Mouse (Mus musculus) ES-E14 (cell line): ENCODE measurements around the gene Wdr95. TPM values are rescaled to one million over a fixed set of nuclear protein-coding genes. Genes with fewer than 3 reads are reported as not detected.

ENCODE experiments used
- DNase-seq: peaks from one replicate; pipeline ENCODE4 v3.0.0-alpha.2; 2013; ENCODE audit warnings: low read depth, low spot score
- H3K27ac ChIP-seq: 2 replicates; pipeline ENCODE4 v1.5.1; 2012; ENCODE audit warnings: low read depth, mild to moderate bottlenecking, low read length, moderate library complexity, mixed read lengths; ENCODE audit not compliant: poor library complexity, insufficient read depth, severe bottlenecking
- H3K36me3 ChIP-seq: 2 replicates; pipeline ENCODE4 v1.6.1; 2012; ENCODE audit warnings: mild to moderate bottlenecking, low read length, moderate library complexity, mixed read lengths; ENCODE audit not compliant: control insufficient read depth, poor library complexity, insufficient read depth, severe bottlenecking
- H3K4me1 ChIP-seq, 2 experiments: fragments of 150-350 bp in 1 of 2; sonication (generic) in 1 of 2; 2 replicates each; pipeline ENCODE4 v1.6.1; 2012; ENCODE audit warnings: low read length in 2 of 2, mild to moderate bottlenecking in 1 of 2, mixed read lengths in 1 of 2; ENCODE audit not compliant: control insufficient read depth in 2 of 2, insufficient read depth in 2 of 2, poor library complexity in 1 of 2
- H3K4me3 ChIP-seq, 2 experiments: fragments of 150-350 bp in 1 of 2; sonication (generic) in 1 of 2; 2 replicates each; pipeline ENCODE4 v1.5.1; 2012; ENCODE audit warnings: low read length in 2 of 2, low read depth in 1 of 2, mild to moderate bottlenecking in 1 of 2, mixed read lengths in 1 of 2; ENCODE audit not compliant: insufficient read depth in 1 of 2, poor library complexity in 1 of 2, severe bottlenecking in 1 of 2
- H3K9ac ChIP-seq: 2 replicates; pipeline ENCODE4 v1.6.1; 2012; ENCODE audit warnings: low read depth, mild to moderate bottlenecking, low read length, mixed read lengths; ENCODE audit not compliant: poor library complexity, insufficient read depth, severe bottlenecking
- H3K9me3 ChIP-seq: fragments of 150-350 bp; sonication (generic); 2 replicates; pipeline ENCODE4 v1.6.1; 2012; ENCODE audit warnings: low read depth, mild to moderate bottlenecking, low read length; ENCODE audit not compliant: control insufficient read depth, insufficient read depth
- CHD2 ChIP-seq: IDR thresholded peaks from 2 replicates; pipeline ENCODE4 v1.6.1; 2014; ENCODE audit warnings: mild to moderate bottlenecking, low read depth, low read length, inconsistent platforms
- HCFC1 ChIP-seq: IDR thresholded peaks from 2 replicates; pipeline ENCODE4 v1.6.1; 2012; ENCODE audit warnings: low read length, inconsistent platforms, borderline replicate concordance; ENCODE audit not compliant: insufficient read depth
- MAFK ChIP-seq: IDR thresholded peaks from 2 replicates; pipeline ENCODE4 v1.6.1; 2014; ENCODE audit warnings: mild to moderate bottlenecking, low read depth, low read length, inconsistent platforms; ENCODE audit not compliant: insufficient read depth
- ZC3H11A ChIP-seq: IDR thresholded peaks from 2 replicates; pipeline ENCODE4 v1.6.1; 2012; ENCODE audit warnings: low read depth, mild to moderate bottlenecking, inconsistent platforms, low read length, borderline replicate concordance
- ZNF384 ChIP-seq: IDR thresholded peaks from 2 replicates; pipeline ENCODE4 v1.6.1; 2012; ENCODE audit warnings: low read depth, low read length, inconsistent platforms
- in situ Hi-C, 2 experiments: fragments of 600-800 bp; cut with MboI; formaldehyde crosslinking; loops; one replicate each; pipeline ENCODE4 v1.15.1; 2025; ENCODE audit warnings: low sequenced_read_pairs in 2 of 2, inconsistent platforms in 1 of 2; ENCODE audit not compliant: unreplicated experiment in 2 of 2
- total RNA-seq: library from RNA; depleted of rRNA; stranded (reverse); fragments of 300-350 nt; gene quantifications from 2 replicates; pipeline ENCODE4 v1.2.3, GENCODE M21; 2012

Wdr95 gene
- total RNA-seq, 1 experiment = 1.5 TPM

DNA sequence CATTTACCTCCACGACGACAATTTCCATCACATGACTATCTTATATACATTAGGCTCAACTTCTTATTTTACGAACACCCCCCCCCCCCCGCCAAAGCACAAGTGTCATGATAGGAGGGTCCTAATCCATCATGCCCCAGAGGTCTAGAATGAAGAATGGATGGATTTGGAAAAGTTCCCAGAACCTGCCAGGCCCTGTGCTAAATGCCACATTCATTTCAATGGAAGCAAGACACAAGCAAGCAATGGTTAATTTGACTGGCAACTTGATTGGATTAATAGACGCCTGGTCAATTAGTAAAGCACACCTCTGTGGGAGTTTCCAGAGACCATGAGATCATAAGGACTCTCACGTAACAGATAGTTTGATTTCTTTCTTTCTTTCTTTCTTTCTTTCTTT is 11.4 kb upstream of the Wdr95 start:
- no peak for DNase-seq
- Histone ChIP-seq H3K9me3 (no peaks in the 10 kb centered on the region), H3K9ac (no peak overlapping the region), H3K36me3 (no peaks in the 10 kb centered on the region), H3K27ac (no peak overlapping the region), H3K4me1 (peaks cover 3 to 18% of the 10 kb centered on the region in 2 experiments; a peak in 3 of 4 replicates), H3K4me3 (no peak overlapping the region)
- no peak for TF ChIP-seq ZNF384
- TF ChIP-seq MAFK = no peak
- no peak for TF ChIP-seq ZC3H11A
- no peak for TF ChIP-seq HCFC1
- TF ChIP-seq CHD2 = no peak
- in situ Hi-C loops = no loop called here

DNA sequence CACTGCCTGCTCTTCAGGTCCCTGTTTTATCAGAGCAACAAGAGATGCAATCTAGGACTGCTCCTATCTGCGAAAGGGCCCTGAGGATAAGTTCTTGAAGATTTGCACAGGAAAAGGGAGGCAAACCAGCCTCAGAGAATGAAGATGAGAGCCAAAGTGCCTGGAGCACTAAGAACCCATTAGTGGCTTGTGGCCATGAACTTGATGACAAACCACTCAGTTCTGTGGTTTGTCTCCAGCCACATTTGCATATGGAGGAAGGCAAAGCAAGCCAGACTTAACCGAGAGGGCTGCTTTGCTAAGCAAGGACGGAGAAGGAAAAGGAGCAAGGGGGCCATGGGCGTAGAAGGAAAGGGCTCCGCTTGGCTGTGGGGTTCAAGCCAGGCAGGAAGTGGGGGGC is 7.7 kb upstream of the Wdr95 start:
- in situ Hi-C loops = no loop called here
- TF ChIP-seq MAFK (no peak), ZNF384 (no peak), HCFC1 (no peak), ZC3H11A (no peak), CHD2 (no peak)
- H3K27ac ChIP-seq = no peak overlapping the region

DNA sequence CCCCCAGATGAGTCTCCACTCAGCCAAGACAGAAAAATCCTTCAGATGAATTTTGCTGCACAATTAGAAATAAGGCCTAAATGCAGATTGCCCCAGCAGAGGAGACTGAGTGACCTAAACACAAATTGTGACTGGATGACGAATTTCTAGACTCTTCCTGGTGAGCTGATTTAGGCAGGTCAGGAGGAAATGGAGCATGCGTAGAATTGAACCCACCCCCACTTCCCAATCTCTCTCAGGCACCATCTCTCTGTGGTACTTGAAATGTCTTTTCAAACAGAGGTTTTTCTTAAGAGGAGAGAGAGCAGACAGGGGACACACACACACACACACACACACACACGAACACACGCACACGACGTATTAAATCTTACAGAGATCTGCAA is 4.6 kb upstream of the Wdr95 start:
- H3K27ac ChIP-seq = no peak overlapping the region
- peak overlapping the region in 1 of 2 experiments; percentile 11; a peak in 2 of 4 replicates for H3K4me3 ChIP-seq
- peaks cover 3 to 20% of the 10 kb centered on the region in 2 experiments; a peak in 3 of 4 replicates for H3K4me1 ChIP-seq
- H3K36me3 ChIP-seq = no peaks in the 10 kb centered on the region
- no peaks in the 10 kb centered on the region for H3K9me3 ChIP-seq
- TF ChIP-seq ZC3H11A (no peak), HCFC1 (no peak), CHD2 (no peak), ZNF384 (no peak), MAFK (no peak)
- peak overlapping the region; percentile 66; the same call in 1 of the 2 replicates for H3K9ac ChIP-seq
- in situ Hi-C loops = no loop called here
- DNase-seq = no peak

More for the DNA sequence above, 7.7 kb upstream of the Wdr95 start:
- no peak overlapping the region for H3K9ac ChIP-seq
- peaks cover 0 to 7% of the 10 kb centered on the region in 2 experiments; a peak in 2 of 4 replicates for H3K4me1 ChIP-seq
- H3K9me3 ChIP-seq = no peaks in the 10 kb centered on the region
- no peak for DNase-seq
- no peaks in the 10 kb centered on the region for H3K36me3 ChIP-seq
- no peak overlapping the region for H3K4me3 ChIP-seq

DNA sequence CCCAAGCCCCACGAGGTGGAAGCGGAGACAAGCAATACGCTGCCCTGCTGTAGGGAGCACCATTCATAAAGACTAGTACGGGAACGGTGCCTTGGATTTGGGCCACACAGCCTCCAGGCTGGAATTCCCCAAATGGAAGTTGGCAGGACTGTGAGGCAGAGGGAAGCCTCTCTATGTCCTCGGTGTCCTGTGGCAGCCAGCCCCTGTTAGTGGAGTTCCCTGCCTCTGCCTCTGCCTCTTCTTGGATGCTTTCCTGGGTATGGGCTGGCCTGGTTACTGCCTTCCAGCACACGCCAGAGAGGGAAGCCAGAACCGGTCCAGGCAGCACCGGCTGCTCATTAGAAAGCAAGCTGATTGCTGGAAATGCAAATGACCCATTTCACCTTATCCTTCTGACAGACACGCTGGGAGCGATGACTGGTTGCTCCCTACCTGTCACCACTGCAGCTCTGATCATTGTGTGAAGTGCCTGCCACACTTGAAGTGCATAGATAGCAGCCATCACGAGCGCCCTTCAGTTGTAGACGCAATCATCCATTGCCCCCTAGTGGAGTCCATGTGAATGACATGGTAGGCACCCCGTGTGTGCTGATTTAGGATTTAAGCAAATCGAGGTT is 4.1 kb upstream of the Wdr95 start:
- H3K36me3 ChIP-seq = no peaks in the 10 kb centered on the region
- peaks cover 3 to 20% of the 10 kb centered on the region in 2 experiments; a peak in 3 of 4 replicates for H3K4me1 ChIP-seq
- TF ChIP-seq HCFC1 (no peak), MAFK (no peak), ZNF384 (no peak), CHD2 (no peak), ZC3H11A (peak; percentile 33; the same call in 1 of the 2 replicates)
- in situ Hi-C loops = no loop called here
- H3K4me3 ChIP-seq = peak overlapping the region; percentile 11 to 12; a peak in 3 of 4 replicates
- peak overlapping the region; percentile 66; the same call in 1 of the 2 replicates for H3K9ac ChIP-seq
- no peak overlapping the region for H3K27ac ChIP-seq
- DNase-seq = peak; percentile 86
- H3K9me3 ChIP-seq = no peaks in the 10 kb centered on the region

DNA sequence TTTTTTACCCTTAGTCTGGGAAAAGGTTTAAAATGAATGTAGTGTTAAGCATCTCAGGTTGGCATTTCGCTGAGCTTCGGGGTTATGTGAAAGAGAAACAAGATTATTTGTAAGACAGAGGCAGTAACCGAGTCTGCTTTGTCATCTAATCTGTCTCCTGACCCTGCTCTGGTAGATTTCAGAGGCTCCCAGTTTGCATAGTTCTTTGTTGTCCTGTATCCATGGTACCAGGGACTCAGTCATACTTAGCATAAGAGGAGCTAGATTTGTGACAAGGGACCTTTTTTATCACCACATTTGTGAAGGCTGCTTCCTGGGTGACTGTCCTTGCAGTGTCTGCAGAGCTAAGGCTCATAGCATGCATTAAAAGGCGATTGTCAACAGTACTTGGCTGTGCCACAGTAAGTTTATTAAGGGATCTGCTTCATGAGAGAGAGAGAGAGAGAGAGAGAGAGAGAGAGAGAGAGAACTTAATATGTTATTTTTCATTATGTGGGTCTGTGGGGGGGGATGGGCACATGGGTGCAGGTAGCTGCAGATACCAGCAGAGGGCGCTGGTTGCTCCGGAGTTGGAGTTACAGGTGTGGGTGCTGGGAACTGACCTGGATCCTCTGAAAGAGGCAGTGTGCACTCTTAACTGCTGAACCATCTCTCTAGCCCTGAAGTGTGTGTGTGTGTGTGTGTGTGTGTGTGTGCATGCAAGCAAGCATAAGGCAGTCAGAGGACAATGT is 3.3 kb upstream of the Wdr95 start:
- Histone ChIP-seq H3K4me3 (no peak overlapping the region), H3K9me3 (no peaks in the 10 kb centered on the region), H3K27ac (no peak overlapping the region), H3K36me3 (no peaks in the 10 kb centered on the region), H3K9ac (no peak overlapping the region), H3K4me1 (peaks cover 7 to 26% of the 10 kb centered on the region in 2 experiments; a peak in 3 of 4 replicates)
- in situ Hi-C loops = no loop called here
- TF ChIP-seq MAFK = no peak
- TF ChIP-seq ZC3H11A = no peak
- no peak for TF ChIP-seq HCFC1
- no peak for TF ChIP-seq ZNF384
- no peak for TF ChIP-seq CHD2
- DNase-seq = no peak
